Mouse (Mus musculus) lung, adult 2 months (tissue): ENCODE results near the gene Zmym1. TPM values are rescaled to one million over a fixed set of nuclear protein-coding genes. Genes with fewer than 3 reads are reported as not detected.

Experiments used
- DNase-seq: peaks from one replicate; pipeline ENCODE4 v3.0.0; 2022
- H3K4me1 ChIP-seq: fragments of 200-500 bp; 2 replicates; pipeline ENCODE4 v1.6.1; 2011; ENCODE audit warnings: low read length; ENCODE audit not compliant: control insufficient read depth, insufficient read depth
- H3K4me3 ChIP-seq: fragments of 200-500 bp; replicated peaks from 2 replicates; pipeline ENCODE3; 2011; ENCODE audit warnings: low read depth, mild to moderate bottlenecking, control low read depth, low read length; ENCODE audit errors: extremely low read depth
- CTCF ChIP-seq: fragments of 200-500 bp; IDR thresholded peaks from 2 replicates; pipeline ENCODE4 v1.5.1; 2011; ENCODE audit warnings: mild to moderate bottlenecking, low read length, control low read depth; ENCODE audit not compliant: insufficient read depth
- POLR2A ChIP-seq: fragments of 200-500 bp; IDR thresholded peaks from 2 replicates; pipeline ENCODE4 v1.6.1; 2011; ENCODE audit warnings: low read depth, mild to moderate bottlenecking, control low read depth, low read length, borderline replicate concordance; ENCODE audit errors: extremely low read depth
- WGBS: fragments of 180-500 bp; shearing (Covaris S2); methylation state at CpG from one replicate; pipeline ENCODE4 v1.1.7; 2018; 5-methylcytosine and 5-hydroxymethylcytosine counted together
- polyA plus RNA-seq: library from polyadenylated mRNA; depleted of rRNA; stranded (reverse); fragments of >200 nt; gene quantifications from 2 replicates; pipeline ENCODE4 v1.2.3, GENCODE M21; 2012

Gene Zmym1
- polyA plus RNA-seq, 1 experiment = 1.3 TPM

GRCm38 (mm10) chr4:127037158-127037557, 23.8 kb downstream of the Zmym1 start:
- DNase-seq = no peak
- Histone ChIP-seq H3K4me3 (no peak overlapping the region), H3K4me1 (no peaks in the 10 kb centered on the region)
- 82% methylated on average over 3 of the region's 3 CpGs for WGBS
- TF ChIP-seq CTCF = no peak
- no peak for TF ChIP-seq POLR2A

GRCm38 (mm10) chr4:127027228-127028190, 33.4 kb downstream of the Zmym1 start:
- WGBS = 50% methylated on average over 4 of the region's 4 CpGs
- no peak overlapping the region for H3K4me3 ChIP-seq
- TF ChIP-seq CTCF (no peak), POLR2A (no peak)
- H3K4me1 ChIP-seq = peaks cover 22% of the 10 kb centered on the region
- no peak for DNase-seq

- TF ChIP-seq POLR2A (no peak), CTCF (no peak)
- no peak overlapping the region for H3K4me3 ChIP-seq
- DNase-seq = no peak
- 65% methylated on average over 4 of the region's 4 CpGs for WGBS
- H3K4me1 ChIP-seq = peaks cover 22% of the 10 kb centered on the region
These were observed 34.1 kb downstream of the Zmym1 start for GRCm38 (mm10) chr4:127026826-127027225.

GRCm38 (mm10) chr4:127024240-127024639, 36.7 kb downstream of the Zmym1 start:
- WGBS = 14% methylated on average over 1 of the region's 1 CpGs
- TF ChIP-seq POLR2A (no peak), CTCF (no peak)
- H3K4me1 ChIP-seq = peaks cover 24% of the 10 kb centered on the region
- no peak overlapping the region for H3K4me3 ChIP-seq
- DNase-seq = no peak

- under 1% methylated on average over 9 of the region's 9 CpGs for WGBS
- Histone ChIP-seq H3K4me3 (peak overlapping the region; percentile 85), H3K4me1 (peaks cover 24% of the 10 kb centered on the region)
- DNase-seq = no peak
- TF ChIP-seq POLR2A (no peak), CTCF (no peak)
These were observed 37.8 kb downstream of the Zmym1 start for GRCm38 (mm10) chr4:127023201-127023600.

GRCm38 (mm10) chr4:127021989-127022626, 38.8 kb downstream of the Zmym1 start:
- TF ChIP-seq CTCF (no peak), POLR2A (peak; percentile 56; the same call in 1 of the 2 replicates)
- WGBS = under 1% methylated on average over 53 of the region's 53 CpGs
- H3K4me3 ChIP-seq = peak overlapping the region; percentile 85
- H3K4me1 ChIP-seq = peaks cover 24% of the 10 kb centered on the region
- peak; percentile 82 for DNase-seq

GRCm38 (mm10) chr4:127021151-127021945, 39.6 kb downstream of the Zmym1 start, which contains the start of gene Sfpq:
Gene Sfpq, plus strand, starts transcription at chr4:127021324.
- WGBS = under 1% methylated on average over 54 of the region's 87 CpGs
- peak; percentile 99 for TF ChIP-seq POLR2A
- TF ChIP-seq CTCF = no peak
- peak; percentile 99 for DNase-seq
- Histone ChIP-seq H3K4me1 (peaks cover 20% of the 10 kb centered on the region), H3K4me3 (peak within 1 kb of the TSS; percentile 85)

GRCm38 (mm10) chr4:127020411-127021150, 40.4 kb downstream of the Zmym1 start:
- TF ChIP-seq CTCF (no peak), POLR2A (no peak)
- 13% methylated on average over 13 of the region's 13 CpGs for WGBS
- no peak for DNase-seq
- Histone ChIP-seq H3K4me1 (peaks cover 20% of the 10 kb centered on the region), H3K4me3 (peak overlapping the region; percentile 28)

- WGBS = 73% methylated on average over 4 of the region's 4 CpGs
- TF ChIP-seq CTCF (no peak), POLR2A (no peak)
- Histone ChIP-seq H3K4me3 (no peak overlapping the region), H3K4me1 (peaks cover 3% of the 10 kb centered on the region; the same call in 1 of the 2 replicates)
- no peak for DNase-seq
These were observed 44.6 kb downstream of the Zmym1 start for GRCm38 (mm10) chr4:127016366-127016765.
